9 mouse cellular contexts compared by ENCODE assay signal in the genomic region with DNA sequence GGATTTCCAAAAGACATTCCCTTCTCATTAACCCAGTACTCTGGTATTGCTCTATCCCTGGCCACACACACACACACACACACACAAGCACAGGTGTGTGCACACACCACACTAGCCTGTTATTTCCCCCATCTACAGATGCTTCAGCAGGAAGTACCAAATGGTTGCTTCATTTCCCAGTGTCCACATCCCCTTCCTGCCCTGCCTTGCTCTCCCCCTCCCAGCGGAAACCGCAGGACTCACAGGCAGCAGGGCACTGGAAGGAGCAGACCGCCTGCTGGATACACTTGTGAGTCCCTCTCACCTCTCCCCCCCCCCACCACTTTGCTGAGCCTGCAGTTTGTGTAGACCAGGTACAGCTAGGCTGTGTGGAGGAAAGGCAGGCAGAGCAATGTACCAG. TPM values are rescaled to one million over a fixed set of nuclear protein-coding genes. Genes with fewer than 3 reads are reported as not detected.
DNase-seq lines count a peak whose midpoint lies in the region; ATAC-seq lines count a peak whose summit lies in the region.
"Had no signal": no experiment of that assay in that cellular context is flagged by ENCODE, and none has a peak within 500 bp of the region (broad histone marks: within the 10 kb centered on the region; RNA-seq: fewer than 3 reads in every experiment).

No protein-coding gene starts in this region.

- H3K4me2 ChIP-seq in hindbrain, embryonic 13.5 days: no peak overlapping the region
- H3K4me2 ChIP-seq in hindbrain, embryonic 12.5 days (replicated peaks): no peak overlapping the region
- H3K4me2 ChIP-seq: limb, embryonic 15.5 days had no signal

- H3K27me3 ChIP-seq in hindbrain, embryonic 13.5 days: no peaks in the 10 kb centered on the region
- H3K27me3 ChIP-seq in hindbrain, embryonic 12.5 days: no peaks in the 10 kb centered on the region
- H3K27me3 ChIP-seq in heart, embryonic 10.5 days (ENCODE audit: insufficient read depth, poor library complexity, severe bottlenecking): no peaks in the 10 kb centered on the region
- H3K27me3 ChIP-seq: limb, embryonic 15.5 days had no signal

- peaks cover 14% of the 10 kb centered on the region for H3K4me1 ChIP-seq in hindbrain, embryonic 13.5 days (replicated peaks)
- peaks cover 11% of the 10 kb centered on the region for H3K4me1 ChIP-seq in hindbrain, embryonic 12.5 days
- peaks cover 100% of the 10 kb centered on the region for H3K4me1 ChIP-seq in heart, embryonic 10.5 days

- 32% methylated on average over 3 of the region's 3 CpGs for WGBS in hindbrain, embryonic 13.5 days
- 31% methylated on average over 3 of the region's 3 CpGs for WGBS in hindbrain, embryonic 12.5 days
- WGBS in heart, embryonic 10.5 days: 13% methylated on average over 3 of the region's 3 CpGs

- ATAC-seq in hindbrain, embryonic 13.5 days (ENCODE audit: low FRiP score): 0 out of 2 replicates have a peak, but pooled peaks have one; percentile 36
- ATAC-seq in hindbrain, embryonic 12.5 days (ENCODE audit: low FRiP score): no peak
- ATAC-seq in megakaryocyte-erythroid progenitor cell, adult 5-6 weeks (replicated peaks; ENCODE audit: low FRiP score, low TSS enrichment, poor library complexity, severe bottlenecking): 0 out of 2 replicates have a peak, but pooled peaks have one; percentile 9

- no peaks in the 10 kb centered on the region for H3K9me3 ChIP-seq in hindbrain, embryonic 13.5 days
- no peaks in the 10 kb centered on the region for H3K9me3 ChIP-seq in hindbrain, embryonic 12.5 days (replicated peaks)
- H3K9me3 ChIP-seq in heart, embryonic 10.5 days: no peaks in the 10 kb centered on the region
- H3K9me3 ChIP-seq: limb, embryonic 15.5 days had no signal

- no peaks in the 10 kb centered on the region for H3K36me3 ChIP-seq in hindbrain, embryonic 13.5 days
- no peaks in the 10 kb centered on the region for H3K36me3 ChIP-seq in hindbrain, embryonic 12.5 days
- H3K36me3 ChIP-seq in heart, embryonic 10.5 days: peaks cover 15% of the 10 kb centered on the region
- H3K36me3 ChIP-seq: limb, embryonic 15.5 days had no signal

- no peak overlapping the region for H3K27ac ChIP-seq in hindbrain, embryonic 13.5 days
- H3K27ac ChIP-seq in hindbrain, embryonic 12.5 days: no peak overlapping the region
- H3K27ac ChIP-seq in heart, embryonic 10.5 days: peak overlapping the region; percentile 68
- H3K27ac ChIP-seq: limb, embryonic 15.5 days had no signal

- no peak overlapping the region for H3K4me3 ChIP-seq in hindbrain, embryonic 13.5 days
- no peak overlapping the region for H3K4me3 ChIP-seq in hindbrain, embryonic 12.5 days
- H3K4me3 ChIP-seq in heart, embryonic 10.5 days: no peak overlapping the region
- H3K4me3 ChIP-seq: limb, embryonic 15.5 days had no signal

- DNase-seq in heart, embryonic 10.5 days (ENCODE audit: low spot score): no peak
- peak; percentile 79 for DNase-seq in kidney, postnatal 10 days
- DNase-seq in testis, postnatal 14 days (ENCODE audit: low spot score): no peak
- DNase-seq in frontal cortex, adult 2 months (ENCODE audit: extremely low spot score in 1 of 2, low spot score in 1 of 2): no peak
- no peak for DNase-seq in urinary bladder, adult 18-20 months (ENCODE audit: low spot score in 2 of 2)

- no peak overlapping the region for H3K9ac ChIP-seq in hindbrain, embryonic 13.5 days
- H3K9ac ChIP-seq in hindbrain, embryonic 12.5 days: no peak overlapping the region
- H3K9ac ChIP-seq: limb, embryonic 15.5 days had no signal

RNA-seq across cellular contexts. Expression of gene Rcsd1, which starts 18.0 kb away (rescaled TPM):
- polyA plus RNA-seq in hindbrain, embryonic 13.5 days (2015; fragmentation: Nextera tagmentation; extraction: Ambion mirVana): 12.4 and 13.5 TPM in 2 replicates
- polyA plus RNA-seq in hindbrain, embryonic 12.5 days (2016; fragmentation: Nextera tagmentation; extraction: Ambion mirVana): 16.8 and 18.4 TPM in 2 replicates
- polyA plus RNA-seq in heart, embryonic 10.5 days (2016; fragmentation: Nextera tagmentation; extraction: Ambion mirVana): 100 and 130 TPM in 2 replicates
- 9.9 and 19.4 TPM in 2 replicates for total RNA-seq in megakaryocyte-erythroid progenitor cell, adult 5-6 weeks (2014; fragmentation: Nextera tagmentation)
- 11.1 TPM in 2 replicates for total RNA-seq in megakaryocyte-erythroid progenitor cell, adult 5-6 weeks (2017)
- polyA plus RNA-seq in frontal cortex, adult 2 months (2012; rRNA removed): 6.2 and 6.8 TPM in 2 replicates

RNA-seq across cellular contexts. Expression of gene Mpzl1, which starts 57.2 kb away (rescaled TPM):
- polyA plus RNA-seq in hindbrain, embryonic 13.5 days (2015; fragmentation: Nextera tagmentation; extraction: Ambion mirVana): 151 and 157 TPM in 2 replicates
- 140 and 148 TPM in 2 replicates for polyA plus RNA-seq in hindbrain, embryonic 12.5 days (2016; fragmentation: Nextera tagmentation; extraction: Ambion mirVana)
- 138 and 170 TPM in 2 replicates for polyA plus RNA-seq in heart, embryonic 10.5 days (2016; fragmentation: Nextera tagmentation; extraction: Ambion mirVana)
- total RNA-seq in megakaryocyte-erythroid progenitor cell, adult 5-6 weeks (2014; fragmentation: Nextera tagmentation): 0.77 and 3.5 TPM in 2 replicates
- total RNA-seq in megakaryocyte-erythroid progenitor cell, adult 5-6 weeks (2017): 1.2 and 3.5 TPM in 2 replicates
- polyA plus RNA-seq in frontal cortex, adult 2 months (2012; rRNA removed): 41.2 and 41.7 TPM in 2 replicates
